Mouse (Mus musculus): ENCODE results near the gene Zhx3. TPM values are rescaled to one million over a fixed set of nuclear protein-coding genes. Genes with fewer than 3 reads are reported as not detected.

Gene Zhx3
- polyA plus RNA-seq, 2 experiments: 6.5 to 13.7 TPM

- DNase-seq (ENCODE audit: low spot score): no peak
- Histone ChIP-seq H3K9me3 (ENCODE audit: control insufficient read depth, low read length) (no peaks in the 10 kb centered on the region), H3K27me3 (ENCODE audit: control insufficient read depth, insufficient read depth, low read length) (no peaks in the 10 kb centered on the region), H3K4me1 (ENCODE audit: control insufficient read depth, insufficient read depth, low read length) (no peaks in the 10 kb centered on the region), H3K4me2 (replicated peaks; ENCODE audit: low read depth, low read length, severe bottlenecking) (no peak overlapping the region), H3K4me3 (replicated peaks; ENCODE audit: low read length) (no peak overlapping the region), H3K9ac (ENCODE audit: low read depth, low read length, severe bottlenecking) (no peak overlapping the region), H3K27ac (replicated peaks; ENCODE audit: low read depth, low read length) (no peak overlapping the region), H3K36me3 (ENCODE audit: control insufficient read depth, insufficient read depth, low read length) (peaks cover 21% of the 10 kb centered on the region)
- 86% methylated on average over 13 of the region's 13 CpGs for WGBS
- no peak for TF ChIP-seq POLR2A (IDR thresholded peaks at IDR 0.05; ENCODE audit: borderline replicate concordance, extremely low read depth, insufficient read depth, insufficient read length)
- ATAC-seq (ENCODE audit: low FRiP score, low read depth): no peak
Observed at GRCm38 (mm10) chr2:160780154-160780833, 92.5 kb downstream of the Zhx3 start.

- no peak for TF ChIP-seq POLR2A (IDR thresholded peaks at IDR 0.05; ENCODE audit: borderline replicate concordance, extremely low read depth, insufficient read depth, insufficient read length)
- Histone ChIP-seq H3K4me3 (replicated peaks; ENCODE audit: low read length) (no peak overlapping the region), H3K4me1 (ENCODE audit: control insufficient read depth, insufficient read depth, low read length) (no peaks in the 10 kb centered on the region), H3K36me3 (ENCODE audit: control insufficient read depth, insufficient read depth, low read length) (peaks cover 21% of the 10 kb centered on the region), H3K27ac (replicated peaks; ENCODE audit: low read depth, low read length) (no peak overlapping the region), H3K4me2 (replicated peaks; ENCODE audit: low read depth, low read length, severe bottlenecking) (no peak overlapping the region), H3K9me3 (ENCODE audit: control insufficient read depth, low read length) (no peaks in the 10 kb centered on the region), H3K27me3 (ENCODE audit: control insufficient read depth, insufficient read depth, low read length) (no peaks in the 10 kb centered on the region), H3K9ac (ENCODE audit: low read depth, low read length, severe bottlenecking) (no peak overlapping the region)
- ATAC-seq (ENCODE audit: low FRiP score, low read depth) (no peak), DNase-seq (ENCODE audit: low spot score) (no peak)
- 68% methylated on average over 2 of the region's 2 CpGs for WGBS
Observed at GRCm38 (mm10) chr2:160778034-160778433, 94.8 kb downstream of the Zhx3 start.

GRCm38 (mm10) chr2:160771325-160772276 is 101.2 kb downstream of the Zhx3 start:
- H3K4me1 ChIP-seq (ENCODE audit: control insufficient read depth, insufficient read depth, low read length): no peaks in the 10 kb centered on the region
- peaks cover 19% of the 10 kb centered on the region for H3K36me3 ChIP-seq (ENCODE audit: control insufficient read depth, insufficient read depth, low read length)
- no peak overlapping the region for H3K27ac ChIP-seq (replicated peaks; ENCODE audit: low read depth, low read length)
- 85% methylated on average over 8 of the region's 8 CpGs for WGBS
- no peaks in the 10 kb centered on the region for H3K27me3 ChIP-seq (ENCODE audit: control insufficient read depth, insufficient read depth, low read length)
- H3K9ac ChIP-seq (ENCODE audit: low read depth, low read length, severe bottlenecking): no peak overlapping the region
- TF ChIP-seq POLR2A (IDR thresholded peaks at IDR 0.05; ENCODE audit: borderline replicate concordance, extremely low read depth, insufficient read depth, insufficient read length): no peak
- ATAC-seq (ENCODE audit: low FRiP score, low read depth) (no peak), DNase-seq (ENCODE audit: low spot score) (no peak)
- no peak overlapping the region for H3K4me2 ChIP-seq (replicated peaks; ENCODE audit: low read depth, low read length, severe bottlenecking)
- H3K4me3 ChIP-seq (replicated peaks; ENCODE audit: low read length): no peak overlapping the region
- H3K9me3 ChIP-seq (ENCODE audit: control insufficient read depth, low read length): no peaks in the 10 kb centered on the region

GRCm38 (mm10) chr2:160770871-160771270 is 101.9 kb downstream of the Zhx3 start:
- no peak overlapping the region for H3K27ac ChIP-seq (replicated peaks; ENCODE audit: low read depth, low read length)
- 86% methylated on average over 1 of the region's 1 CpGs for WGBS
- TF ChIP-seq POLR2A (IDR thresholded peaks at IDR 0.05; ENCODE audit: borderline replicate concordance, extremely low read depth, insufficient read depth, insufficient read length): no peak
- H3K4me3 ChIP-seq (replicated peaks; ENCODE audit: low read length): no peak overlapping the region
- no peak overlapping the region for H3K4me2 ChIP-seq (replicated peaks; ENCODE audit: low read depth, low read length, severe bottlenecking)
- no peaks in the 10 kb centered on the region for H3K27me3 ChIP-seq (ENCODE audit: control insufficient read depth, insufficient read depth, low read length)
- no peak overlapping the region for H3K9ac ChIP-seq (ENCODE audit: low read depth, low read length, severe bottlenecking)
- H3K4me1 ChIP-seq (ENCODE audit: control insufficient read depth, insufficient read depth, low read length): no peaks in the 10 kb centered on the region
- H3K36me3 ChIP-seq (ENCODE audit: control insufficient read depth, insufficient read depth, low read length): peaks cover 19% of the 10 kb centered on the region
- DNase-seq (ENCODE audit: low spot score): no peak
- H3K9me3 ChIP-seq (ENCODE audit: control insufficient read depth, low read length): no peaks in the 10 kb centered on the region
- no peak for ATAC-seq (ENCODE audit: low FRiP score, low read depth)

- ATAC-seq (ENCODE audit: low FRiP score, low read depth): no peak
- no peak for TF ChIP-seq POLR2A (IDR thresholded peaks at IDR 0.05; ENCODE audit: borderline replicate concordance, extremely low read depth, insufficient read depth, insufficient read length)
- Histone ChIP-seq H3K9ac (ENCODE audit: low read depth, low read length, severe bottlenecking) (no peak overlapping the region), H3K4me2 (replicated peaks; ENCODE audit: low read depth, low read length, severe bottlenecking) (no peak overlapping the region), H3K9me3 (ENCODE audit: control insufficient read depth, low read length) (no peaks in the 10 kb centered on the region), H3K27ac (replicated peaks; ENCODE audit: low read depth, low read length) (no peak overlapping the region), H3K36me3 (ENCODE audit: control insufficient read depth, insufficient read depth, low read length) (peaks cover 24% of the 10 kb centered on the region), H3K27me3 (ENCODE audit: control insufficient read depth, insufficient read depth, low read length) (no peaks in the 10 kb centered on the region), H3K4me3 (replicated peaks; ENCODE audit: low read length) (no peak overlapping the region), H3K4me1 (ENCODE audit: control insufficient read depth, insufficient read depth, low read length) (no peaks in the 10 kb centered on the region)
- DNase-seq (ENCODE audit: low spot score): no peak
Observed at GRCm38 (mm10) chr2:160770409-160770808, 102.4 kb downstream of the Zhx3 start.

Measured in limb, embryonic 14.5 days (tissue).